Mouse (Mus musculus) intestine, postnatal 0 days (tissue): ENCODE measurements around the gene Itpr1. TPM values are rescaled to one million over a fixed set of nuclear protein-coding genes. Genes with fewer than 3 reads are reported as not detected.

Experiments used
- ATAC-seq: fragments of 200-750 bp; cut with Nextera tagmentation; 2 replicates; pipeline ENCODE4 v1.8.0; 2017; ENCODE audit warnings: mild to moderate bottlenecking, moderate TSS enrichment, moderate library complexity
- H3K27ac ChIP-seq: fragments of 300-500 bp; sonication (generic); 2 replicates; pipeline ENCODE4 v1.5.1; 2014; ENCODE audit warnings: mild to moderate bottlenecking, low read depth, low read length, moderate library complexity
- H3K27me3 ChIP-seq: fragments of 300-500 bp; sonication (generic); replicated peaks from 2 replicates; pipeline ENCODE4 v1.6.1; 2014; ENCODE audit warnings: low read length, mixed read lengths; ENCODE audit not compliant: control insufficient read depth, insufficient read depth
- H3K36me3 ChIP-seq: fragments of 300-500 bp; sonication (generic); 2 replicates; pipeline ENCODE4 v1.6.1; 2014; ENCODE audit warnings: mild to moderate bottlenecking, moderate library complexity; ENCODE audit not compliant: control insufficient read depth, insufficient read depth
- H3K4me1 ChIP-seq: fragments of 300-500 bp; sonication (generic); replicated peaks from 2 replicates; pipeline ENCODE4 v1.6.1; 2014; ENCODE audit warnings: antibody characterized with exemption, low read length, mixed read lengths; ENCODE audit not compliant: control insufficient read depth, insufficient read depth
- H3K4me2 ChIP-seq: fragments of 300-500 bp; sonication (generic); replicated peaks from 2 replicates; pipeline ENCODE4 v1.6.1; 2014; ENCODE audit warnings: low read depth, mild to moderate bottlenecking, moderate library complexity
- H3K4me3 ChIP-seq: fragments of 300-500 bp; sonication (generic); 2 replicates; pipeline ENCODE4 v1.5.1; 2014; ENCODE audit warnings: low read depth, low read length
- H3K9ac ChIP-seq: fragments of 300-500 bp; sonication (generic); 2 replicates; pipeline ENCODE4 v1.6.1; 2014; ENCODE audit warnings: mild to moderate bottlenecking, low read depth, low read length
- H3K9me3 ChIP-seq: fragments of 300-500 bp; sonication (generic); 2 replicates; pipeline ENCODE4 v1.6.1; 2016; ENCODE audit warnings: mixed run types; ENCODE audit not compliant: control insufficient read depth
- CTCF ChIP-seq: sonication (generic); IDR thresholded peaks from 2 replicates; pipeline ENCODE4 v1.5.1; 2016; ENCODE audit warnings: low read depth, mild to moderate bottlenecking, control low read depth, antibody characterized with exemption, moderate library complexity
- WGBS: fragments of 180-500 bp; shearing (Covaris S2); extraction: QIAGEN DNeasy Blood & Tissue Kit; methylation state at CpG from one replicate; pipeline ENCODE4 v1.1.7; 2014; 5-methylcytosine and 5-hydroxymethylcytosine counted together
- polyA plus RNA-seq: library from polyadenylated mRNA; unstranded; fragments of >200 nt; fragmentation: Nextera tagmentation; extraction: Ambion mirVana; gene quantifications from 2 replicates; pipeline ENCODE4 v1.2.1, GENCODE M21; 2015

The Itpr1 gene
- polyA plus RNA-seq, 1 experiment from 2014 or later = 6.4 TPM

- no peak for TF ChIP-seq CTCF
- Histone ChIP-seq H3K4me2 (no peak overlapping the region), H3K9me3 (no peaks in the 10 kb centered on the region), H3K36me3 (no peaks in the 10 kb centered on the region), H3K4me3 (no peak overlapping the region), H3K9ac (no peak overlapping the region), H3K27me3 (no peaks in the 10 kb centered on the region), H3K4me1 (no peaks in the 10 kb centered on the region), H3K27ac (no peak overlapping the region)
- 65% methylated on average over 6 of the region's 6 CpGs for WGBS
- no peak for ATAC-seq
Observed at GRCm38 (mm10) chr6:108337289-108337688, 124.4 kb downstream of the Itpr1 start.

GRCm38 (mm10) chr6:108338362-108338761 lies 125.5 kb downstream of the Itpr1 start:
- no peak overlapping the region for H3K9ac ChIP-seq
- H3K36me3 ChIP-seq = no peaks in the 10 kb centered on the region
- no peak overlapping the region for H3K27ac ChIP-seq
- no peaks in the 10 kb centered on the region for H3K27me3 ChIP-seq
- ATAC-seq = no peak
- no peak for TF ChIP-seq CTCF
- no peak overlapping the region for H3K4me2 ChIP-seq
- no peaks in the 10 kb centered on the region for H3K9me3 ChIP-seq
- WGBS = 91% methylated on average over 5 of the region's 5 CpGs
- no peaks in the 10 kb centered on the region for H3K4me1 ChIP-seq
- no peak overlapping the region for H3K4me3 ChIP-seq

DNA sequence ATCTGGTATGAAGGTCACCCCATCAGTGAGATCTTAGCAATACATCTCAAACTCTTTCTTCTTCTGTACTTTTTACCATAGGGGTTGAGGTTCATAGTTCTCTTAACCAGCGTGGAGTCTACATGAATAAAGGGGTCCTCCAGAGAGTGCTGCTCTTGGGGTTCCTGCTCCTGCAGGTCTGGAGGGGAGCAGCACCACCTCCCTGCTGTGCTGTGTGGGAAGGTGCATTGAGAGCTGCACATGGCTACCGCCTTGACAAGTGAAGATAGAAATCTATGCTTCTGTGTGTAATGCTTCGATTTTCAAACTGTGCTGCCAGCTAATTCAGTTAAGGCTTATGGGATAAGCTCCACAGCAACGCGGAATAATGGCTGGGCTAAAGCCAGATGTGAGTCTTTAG lies 130.1 kb downstream of the Itpr1 start:
- no peak for ATAC-seq
- H3K9me3 ChIP-seq = no peaks in the 10 kb centered on the region
- no peak overlapping the region for H3K4me2 ChIP-seq
- no peaks in the 10 kb centered on the region for H3K36me3 ChIP-seq
- no peak for TF ChIP-seq CTCF
- H3K4me1 ChIP-seq = no peaks in the 10 kb centered on the region
- H3K27me3 ChIP-seq = no peaks in the 10 kb centered on the region
- WGBS = 83% methylated on average over 5 of the region's 5 CpGs
- no peak overlapping the region for H3K27ac ChIP-seq
- H3K4me3 ChIP-seq = no peak overlapping the region
- H3K9ac ChIP-seq = no peak overlapping the region

DNA sequence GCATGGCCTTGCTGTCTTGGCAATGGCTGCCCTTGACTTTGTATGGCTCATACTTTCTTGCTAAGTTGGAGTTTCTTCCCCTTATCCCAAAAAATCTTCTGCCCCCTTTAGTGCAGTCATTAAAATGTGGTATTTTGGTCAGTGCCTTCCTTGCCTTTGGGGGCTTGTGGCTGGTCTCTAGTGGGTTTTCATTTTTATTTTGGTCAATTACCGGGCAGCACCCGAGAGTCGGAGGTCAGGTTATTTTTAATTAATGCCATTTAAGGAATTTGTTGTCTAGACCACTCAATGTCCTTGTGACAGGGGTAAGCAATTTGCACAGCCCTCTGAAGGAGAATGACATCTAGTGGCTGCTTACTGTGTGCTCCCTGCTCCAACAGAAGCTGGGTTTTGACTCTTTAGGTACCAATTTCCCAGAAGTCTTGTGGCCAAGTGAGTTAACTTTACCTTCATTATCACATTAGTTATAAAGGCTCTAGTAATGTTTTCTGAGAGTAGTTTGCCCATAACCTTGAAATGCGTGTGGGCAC lies 130.9 kb downstream of the Itpr1 start:
- no peaks in the 10 kb centered on the region for H3K9me3 ChIP-seq
- H3K36me3 ChIP-seq = no peaks in the 10 kb centered on the region
- no peaks in the 10 kb centered on the region for H3K4me1 ChIP-seq
- H3K9ac ChIP-seq = no peak overlapping the region
- TF ChIP-seq CTCF = peak; percentile 62
- H3K27me3 ChIP-seq = no peaks in the 10 kb centered on the region
- WGBS = 74% methylated on average over 4 of the region's 4 CpGs
- no peak overlapping the region for H3K27ac ChIP-seq
- ATAC-seq = no peak
- no peak overlapping the region for H3K4me2 ChIP-seq
- no peak overlapping the region for H3K4me3 ChIP-seq

DNA sequence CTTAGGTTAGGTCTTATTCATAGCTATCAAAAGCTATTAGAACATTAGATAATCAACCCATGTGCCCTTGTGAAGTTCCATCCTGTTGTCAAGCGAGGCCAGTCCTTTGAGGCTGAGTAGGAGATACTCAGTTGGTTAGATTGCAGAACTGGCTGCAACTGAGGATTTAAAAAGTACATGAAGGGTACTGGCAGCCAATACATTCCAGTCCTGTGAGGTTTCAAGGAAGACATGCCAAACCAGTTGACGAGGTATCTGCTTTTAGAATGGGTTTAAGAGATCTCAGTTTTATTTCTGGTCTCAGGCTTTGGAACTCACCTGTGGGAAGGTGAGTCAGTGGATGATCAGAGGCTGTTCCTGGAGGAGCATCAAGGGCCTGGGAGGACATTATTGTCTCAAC lies 137.9 kb downstream of the Itpr1 start:
- H3K9ac ChIP-seq = no peak overlapping the region
- H3K4me2 ChIP-seq = no peak overlapping the region
- H3K4me1 ChIP-seq = no peaks in the 10 kb centered on the region
- no peaks in the 10 kb centered on the region for H3K36me3 ChIP-seq
- no peaks in the 10 kb centered on the region for H3K27me3 ChIP-seq
- WGBS = 86% methylated on average over 2 of the region's 2 CpGs
- ATAC-seq = no peak
- no peak for TF ChIP-seq CTCF
- no peak overlapping the region for H3K27ac ChIP-seq
- H3K9me3 ChIP-seq = no peaks in the 10 kb centered on the region
- no peak overlapping the region for H3K4me3 ChIP-seq

DNA sequence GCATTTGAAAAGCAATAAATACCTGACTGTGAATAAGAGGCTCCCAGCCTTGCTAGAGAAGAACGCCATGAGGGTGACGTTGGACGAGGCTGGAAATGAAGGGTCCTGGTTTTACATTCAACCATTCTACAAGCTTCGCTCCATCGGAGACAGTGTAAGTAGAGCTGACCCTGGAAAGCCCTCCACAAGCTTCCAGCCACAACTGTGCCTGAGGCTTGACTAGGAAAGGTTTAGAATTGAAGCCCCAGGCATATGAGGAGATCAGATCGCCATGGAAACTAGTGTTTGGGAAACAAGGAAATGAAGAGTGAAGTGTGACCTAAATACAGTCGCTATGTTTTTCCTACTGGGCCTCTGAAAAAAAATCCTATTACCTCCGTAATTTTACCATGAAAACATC lies 139.1 kb downstream of the Itpr1 start:
- no peaks in the 10 kb centered on the region for H3K27me3 ChIP-seq
- 79% methylated on average over 8 of the region's 8 CpGs for WGBS
- H3K4me1 ChIP-seq = no peaks in the 10 kb centered on the region
- no peaks in the 10 kb centered on the region for H3K9me3 ChIP-seq
- H3K4me2 ChIP-seq = no peak overlapping the region
- ATAC-seq = no peak
- no peak for TF ChIP-seq CTCF
- H3K27ac ChIP-seq = no peak overlapping the region
- H3K4me3 ChIP-seq = no peak overlapping the region
- no peaks in the 10 kb centered on the region for H3K36me3 ChIP-seq
- no peak overlapping the region for H3K9ac ChIP-seq

DNA sequence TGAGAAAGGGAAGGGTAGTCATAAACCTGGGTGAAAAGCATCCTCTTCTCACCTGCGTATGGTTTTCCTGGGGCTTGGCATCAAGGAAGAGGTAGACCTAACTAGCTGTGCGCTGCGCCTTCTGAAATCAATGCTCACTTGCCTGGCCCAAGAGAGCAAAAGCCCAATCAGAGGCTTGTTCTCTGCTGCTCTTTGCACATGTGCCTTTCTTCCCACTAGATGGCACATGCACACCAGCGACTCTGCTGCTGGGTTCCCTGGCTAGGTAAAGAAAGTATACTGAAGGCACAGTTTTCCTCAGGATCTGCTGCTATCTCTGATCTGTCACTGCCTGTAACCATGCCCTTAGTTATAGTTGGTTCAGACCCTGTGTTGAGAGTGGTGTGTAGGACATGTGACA lies 154.5 kb downstream of the Itpr1 start:
- H3K36me3 ChIP-seq = peaks cover 4% of the 10 kb centered on the region; the same call in 1 of the 2 replicates
- H3K4me3 ChIP-seq = no peak overlapping the region
- no peak for ATAC-seq
- H3K27ac ChIP-seq = no peak overlapping the region
- no peaks in the 10 kb centered on the region for H3K4me1 ChIP-seq
- 85% methylated on average over 4 of the region's 4 CpGs for WGBS
- H3K27me3 ChIP-seq = no peaks in the 10 kb centered on the region
- no peak overlapping the region for H3K4me2 ChIP-seq
- H3K9ac ChIP-seq = no peak overlapping the region
- peak; percentile 72 for TF ChIP-seq CTCF
- H3K9me3 ChIP-seq = no peaks in the 10 kb centered on the region
